Mouse (Mus musculus) hindbrain, postnatal 0 days (tissue): ENCODE data around the gene Mfsd7a. TPM values are rescaled to one million over a fixed set of nuclear protein-coding genes. Genes with fewer than 3 reads are reported as not detected.

ENCODE experiments used
- ATAC-seq: fragments of 200-750 bp; cut with Nextera tagmentation; 2 replicates; pipeline ENCODE4 v1.8.0; 2017; ENCODE audit warnings: mild to moderate bottlenecking, moderate TSS enrichment, moderate library complexity
- DNase-seq: peaks from one replicate; pipeline ENCODE4 v3.0.0-alpha.2; 2015; ENCODE audit warnings: low spot score
- H3K27ac ChIP-seq: fragments of 300-500 bp; sonication (generic); 2 replicates; pipeline ENCODE4 v1.5.1; 2014; ENCODE audit warnings: mild to moderate bottlenecking
- H3K27me3 ChIP-seq: fragments of 300-500 bp; sonication (generic); 2 replicates; pipeline ENCODE4 v1.6.1; 2014; ENCODE audit warnings: low read length, mixed read lengths; ENCODE audit not compliant: insufficient read depth
- H3K36me3 ChIP-seq: fragments of 300-500 bp; sonication (generic); 2 replicates; pipeline ENCODE4 v1.6.1; 2014; ENCODE audit warnings: low read length, mixed read lengths; ENCODE audit not compliant: insufficient read depth
- H3K4me1 ChIP-seq: fragments of 300-500 bp; sonication (generic); 2 replicates; pipeline ENCODE4 v1.6.1; 2014; ENCODE audit warnings: antibody characterized with exemption, low read length, mixed read lengths; ENCODE audit not compliant: insufficient read depth
- H3K4me2 ChIP-seq: fragments of 300-500 bp; sonication (generic); 2 replicates; pipeline ENCODE4 v1.6.1; 2014; ENCODE audit warnings: low read depth, mild to moderate bottlenecking, low read length, moderate library complexity, mixed read lengths
- H3K4me3 ChIP-seq: fragments of 300-500 bp; sonication (generic); 2 replicates; pipeline ENCODE4 v1.5.1; 2014; ENCODE audit warnings: low read length
- H3K9ac ChIP-seq: fragments of 300-500 bp; sonication (generic); replicated peaks from 2 replicates; pipeline ENCODE4 v1.6.1; 2014; ENCODE audit warnings: mild to moderate bottlenecking, low read length, moderate library complexity, mixed read lengths
- H3K9me3 ChIP-seq: fragments of 300-500 bp; sonication (generic); 2 replicates; pipeline ENCODE4 v1.6.1; 2016; ENCODE audit warnings: low read length, mixed read lengths
- CTCF ChIP-seq: IDR thresholded peaks from 2 replicates; pipeline ENCODE4 v1.5.1; 2016; ENCODE audit warnings: antibody characterized with exemption, control low read depth, low read depth
- WGBS: fragments of 180-500 bp; shearing (Covaris S2); extraction: QIAGEN DNeasy Blood & Tissue Kit; methylation state at CpG from one replicate; pipeline ENCODE4 v1.1.7; 2014; 5-methylcytosine and 5-hydroxymethylcytosine counted together
- polyA plus RNA-seq: library from polyadenylated mRNA; unstranded; fragments of >200 nt; fragmentation: Nextera tagmentation; extraction: Ambion mirVana; gene quantifications from 2 replicates; pipeline ENCODE4 v1.2.1, GENCODE M21; 2015
- total RNA-seq: library from RNA; depleted of rRNA; stranded (reverse); fragments of >200 nt; gene quantifications from 2 replicates; pipeline ENCODE4 v1.2.3, GENCODE M21; 2014

Gene Mfsd7a
- total and polyA plus RNA-seq, 2 experiments from 2014 or later: 0.15 to 0.52 TPM

- Histone ChIP-seq H3K27ac (no peak overlapping the region), H3K4me3 (no peak overlapping the region), H3K36me3 (no peaks in the 10 kb centered on the region), H3K9ac (no peak overlapping the region), H3K4me2 (no peak overlapping the region), H3K9me3 (no peaks in the 10 kb centered on the region), H3K4me1 (no peaks in the 10 kb centered on the region), H3K27me3 (no peaks in the 10 kb centered on the region)
- ATAC-seq (no peak), DNase-seq (no peak)
- TF ChIP-seq CTCF: no peak
- WGBS: 44% methylated on average over 3 of the region's 3 CpGs
Observed at GRCm38 (mm10) chr5:108454094-108454493, 5.4 kb upstream of the Mfsd7a start.

- Histone ChIP-seq H3K27ac (no peak overlapping the region), H3K4me3 (no peak overlapping the region), H3K4me1 (no peaks in the 10 kb centered on the region), H3K27me3 (no peaks in the 10 kb centered on the region), H3K4me2 (no peak overlapping the region), H3K9me3 (no peaks in the 10 kb centered on the region), H3K36me3 (no peaks in the 10 kb centered on the region), H3K9ac (no peak overlapping the region)
- TF ChIP-seq CTCF: no peak
- DNase-seq (no peak), ATAC-seq (no peak)
- 81% methylated on average over 1 of the region's 1 CpGs for WGBS
Observed at GRCm38 (mm10) chr5:108452422-108452821, 3.7 kb upstream of the Mfsd7a start.

DNA sequence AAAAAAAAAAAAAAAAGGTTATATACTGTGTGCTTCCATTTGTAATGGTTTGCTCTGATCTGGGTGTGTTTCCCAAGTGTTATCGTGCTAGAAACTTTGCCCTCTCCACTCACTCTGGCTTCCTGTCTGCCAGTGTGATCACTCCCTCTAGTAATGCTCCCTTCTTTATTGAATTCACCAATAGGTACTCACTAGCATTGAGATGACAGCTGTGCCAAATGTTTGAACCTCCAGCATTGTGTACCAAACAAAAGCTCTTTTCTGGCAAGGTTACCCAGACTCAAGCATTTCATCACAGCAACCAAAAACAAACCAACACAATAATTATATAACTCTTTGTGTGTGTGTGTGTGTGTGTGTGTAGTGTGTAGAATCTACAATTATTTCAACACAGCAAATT is 2.9 kb upstream of the Mfsd7a start:
- Histone ChIP-seq H3K4me2 (no peak overlapping the region), H3K27me3 (no peaks in the 10 kb centered on the region), H3K4me3 (no peak overlapping the region), H3K27ac (no peak overlapping the region), H3K9ac (no peak overlapping the region), H3K36me3 (no peaks in the 10 kb centered on the region), H3K9me3 (no peaks in the 10 kb centered on the region), H3K4me1 (no peaks in the 10 kb centered on the region)
- ATAC-seq (no peak), DNase-seq (no peak)
- no peak for TF ChIP-seq CTCF
- 77% methylated on average over 1 of the region's 1 CpGs for WGBS

GRCm38 (mm10) chr5:108450837-108451540 is 2.3 kb upstream of the Mfsd7a start:
- Histone ChIP-seq H3K4me3 (no peak overlapping the region), H3K4me1 (no peaks in the 10 kb centered on the region), H3K9me3 (no peaks in the 10 kb centered on the region), H3K36me3 (no peaks in the 10 kb centered on the region), H3K27ac (no peak overlapping the region), H3K9ac (no peak overlapping the region), H3K4me2 (no peak overlapping the region), H3K27me3 (no peaks in the 10 kb centered on the region)
- 85% methylated on average over 8 of the region's 8 CpGs for WGBS
- TF ChIP-seq CTCF: no peak
- DNase-seq (no peak), ATAC-seq (no peak)

- DNase-seq (no peak), ATAC-seq (no peak)
- H3K4me3 ChIP-seq: no peak overlapping the region
- H3K36me3 ChIP-seq: no peaks in the 10 kb centered on the region
- no peak overlapping the region for H3K4me2 ChIP-seq
- WGBS: 89% methylated on average over 7 of the region's 7 CpGs
- H3K9me3 ChIP-seq: no peaks in the 10 kb centered on the region
- TF ChIP-seq CTCF: no peak
- H3K27ac ChIP-seq: no peak overlapping the region
- H3K27me3 ChIP-seq: no peaks in the 10 kb centered on the region
- no peak overlapping the region for H3K9ac ChIP-seq
- H3K4me1 ChIP-seq: no peaks in the 10 kb centered on the region
Observed at GRCm38 (mm10) chr5:108447857-108448256, 834 bp downstream of the Mfsd7a start.

DNA sequence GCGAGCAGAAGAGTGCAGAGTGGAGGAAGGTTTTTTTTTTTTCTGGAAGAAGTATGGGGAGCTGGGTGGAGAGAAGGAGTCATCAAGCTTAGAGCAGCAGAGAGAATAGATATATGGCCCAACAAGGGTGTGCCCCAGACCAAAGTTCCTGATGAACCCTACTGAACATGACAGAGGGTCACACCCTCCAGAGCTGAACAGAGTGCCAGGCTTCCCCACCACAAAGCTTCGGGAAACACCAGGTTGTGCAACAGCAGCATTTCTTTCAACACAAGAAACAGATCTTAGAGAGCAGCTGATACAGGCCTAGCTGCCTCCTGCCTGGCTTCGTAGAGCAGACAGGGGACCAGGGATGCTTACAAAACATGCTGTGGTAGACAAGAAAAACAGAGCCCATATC is 1.7 kb downstream of the Mfsd7a start:
- no peak overlapping the region for H3K27ac ChIP-seq
- H3K9ac ChIP-seq: no peak overlapping the region
- no peak overlapping the region for H3K4me2 ChIP-seq
- H3K4me3 ChIP-seq: no peak overlapping the region
- no peaks in the 10 kb centered on the region for H3K36me3 ChIP-seq
- ATAC-seq (no peak), DNase-seq (no peak)
- no peaks in the 10 kb centered on the region for H3K4me1 ChIP-seq
- WGBS: 81% methylated on average over 3 of the region's 3 CpGs
- TF ChIP-seq CTCF: no peak
- no peaks in the 10 kb centered on the region for H3K9me3 ChIP-seq
- no peaks in the 10 kb centered on the region for H3K27me3 ChIP-seq

- Histone ChIP-seq H3K36me3 (peaks cover 3% of the 10 kb centered on the region; the same call in 1 of the 2 replicates), H3K27ac (no peak overlapping the region), H3K4me2 (no peak overlapping the region), H3K4me3 (no peak overlapping the region), H3K4me1 (peaks cover 5% of the 10 kb centered on the region; the same call in 1 of the 2 replicates), H3K9me3 (no peaks in the 10 kb centered on the region), H3K9ac (no peak overlapping the region), H3K27me3 (no peaks in the 10 kb centered on the region)
- ATAC-seq (no peak), DNase-seq (no peak)
- TF ChIP-seq CTCF: no peak
- 69% methylated on average over 2 of the region's 2 CpGs for whole genome bisulfite sequencing
Observed at GRCm38 (mm10) chr5:108436101-108436500, 12.6 kb downstream of the Mfsd7a start.
